Mouse (Mus musculus) forebrain, embryonic 11.5 days (tissue): Measurements from ENCODE around the gene Cd81. TPM values are rescaled to one million over a fixed set of nuclear protein-coding genes. Genes with fewer than 3 reads are reported as not detected.

Experiments
- ATAC-seq: fragments of 200-750 bp; cut with Nextera tagmentation; replicated peaks from 2 replicates; pipeline ENCODE4 v1.8.0; 2017; ENCODE audit warnings: moderate TSS enrichment; ENCODE audit not compliant: low FRiP score
- DNase-seq: peaks from one replicate; pipeline ENCODE4 v3.0.0-alpha.2; 2017; ENCODE audit warnings: low spot score
- H3K27ac ChIP-seq: fragments of 300-500 bp; sonication (generic); 2 replicates; pipeline ENCODE4 v1.5.1; 2014; ENCODE audit warnings: low read depth, low read length
- H3K27me3 ChIP-seq: fragments of 300-500 bp; sonication (generic); 2 replicates; pipeline ENCODE4 v1.6.1; 2014; ENCODE audit warnings: mild to moderate bottlenecking, low read length, mixed read lengths; ENCODE audit not compliant: control insufficient read depth, insufficient read depth
- H3K36me3 ChIP-seq: fragments of 300-500 bp; sonication (generic); 2 replicates; pipeline ENCODE4 v1.6.1; 2014; ENCODE audit warnings: mild to moderate bottlenecking, low read length, moderate library complexity, mixed read lengths; ENCODE audit not compliant: control insufficient read depth, insufficient read depth
- H3K4me1 ChIP-seq: fragments of 300-500 bp; sonication (generic); replicated peaks from 2 replicates; pipeline ENCODE4 v1.6.1; 2014; ENCODE audit warnings: low read length, mixed read lengths; ENCODE audit not compliant: control insufficient read depth, insufficient read depth
- H3K4me2 ChIP-seq: fragments of 300-500 bp; sonication (generic); 2 replicates; pipeline ENCODE4 v1.6.1; 2014; ENCODE audit warnings: low read depth, mild to moderate bottlenecking, low read length, moderate library complexity, mixed read lengths; ENCODE audit not compliant: severe bottlenecking
- H3K4me3 ChIP-seq: fragments of 300-500 bp; sonication (generic); 2 replicates; pipeline ENCODE4 v1.5.1; 2014; ENCODE audit warnings: low read depth, low read length
- H3K9ac ChIP-seq: fragments of 300-500 bp; sonication (generic); 2 replicates; pipeline ENCODE4 v1.6.1; 2014; ENCODE audit warnings: low read length
- H3K9me3 ChIP-seq: fragments of 300-500 bp; sonication (generic); 2 replicates; pipeline ENCODE4 v1.6.1; 2016; ENCODE audit warnings: low read length, mixed read lengths; ENCODE audit not compliant: control insufficient read depth
- WGBS: fragments of 180-500 bp; shearing (Covaris S2); extraction: QIAGEN DNeasy Blood & Tissue Kit; methylation state at CpG from one replicate; pipeline ENCODE4 v1.1.7; 2014; 5-methylcytosine and 5-hydroxymethylcytosine counted together
- polyA plus RNA-seq: library from polyadenylated mRNA; unstranded; fragments of >200 nt; fragmentation: Nextera tagmentation; extraction: Ambion mirVana; gene quantifications from 2 replicates; pipeline ENCODE4 v1.2.1, GENCODE M21; 2014

Cd81 gene
- polyA plus RNA-seq, 1 experiment from 2014 or later = 216 TPM

DNA sequence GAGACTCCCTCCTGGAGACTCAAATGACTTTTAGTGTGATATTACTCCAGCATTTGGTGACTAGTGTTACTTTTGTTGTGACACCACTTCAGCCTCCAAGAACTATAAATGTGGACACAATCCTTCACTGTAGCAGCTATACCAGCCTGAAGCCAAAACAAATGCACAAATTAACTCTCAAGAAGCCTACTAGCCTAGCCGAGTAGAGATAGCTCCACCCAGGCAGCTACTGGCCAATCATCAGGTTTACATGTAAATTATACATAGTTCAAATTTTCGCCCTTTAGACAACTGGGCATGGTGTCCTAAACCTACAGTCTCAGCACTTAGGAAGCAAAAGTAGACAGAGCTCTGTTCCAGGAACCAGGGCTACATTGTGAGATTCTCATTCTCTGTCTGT, 1.2 kb upstream of the Cd81 start:
- WGBS = 54% methylated on average over 2 of the region's 2 CpGs
- no peak overlapping the region for H3K4me2 ChIP-seq
- DNase-seq = no peak
- no peak overlapping the region for H3K4me3 ChIP-seq
- H3K9ac ChIP-seq = no peak overlapping the region
- no peak for ATAC-seq
- no peak overlapping the region for H3K27ac ChIP-seq
- no peaks in the 10 kb centered on the region for H3K36me3 ChIP-seq
- H3K27me3 ChIP-seq = no peaks in the 10 kb centered on the region
- H3K9me3 ChIP-seq = no peaks in the 10 kb centered on the region
- peaks cover 15% of the 10 kb centered on the region for H3K4me1 ChIP-seq

DNA sequence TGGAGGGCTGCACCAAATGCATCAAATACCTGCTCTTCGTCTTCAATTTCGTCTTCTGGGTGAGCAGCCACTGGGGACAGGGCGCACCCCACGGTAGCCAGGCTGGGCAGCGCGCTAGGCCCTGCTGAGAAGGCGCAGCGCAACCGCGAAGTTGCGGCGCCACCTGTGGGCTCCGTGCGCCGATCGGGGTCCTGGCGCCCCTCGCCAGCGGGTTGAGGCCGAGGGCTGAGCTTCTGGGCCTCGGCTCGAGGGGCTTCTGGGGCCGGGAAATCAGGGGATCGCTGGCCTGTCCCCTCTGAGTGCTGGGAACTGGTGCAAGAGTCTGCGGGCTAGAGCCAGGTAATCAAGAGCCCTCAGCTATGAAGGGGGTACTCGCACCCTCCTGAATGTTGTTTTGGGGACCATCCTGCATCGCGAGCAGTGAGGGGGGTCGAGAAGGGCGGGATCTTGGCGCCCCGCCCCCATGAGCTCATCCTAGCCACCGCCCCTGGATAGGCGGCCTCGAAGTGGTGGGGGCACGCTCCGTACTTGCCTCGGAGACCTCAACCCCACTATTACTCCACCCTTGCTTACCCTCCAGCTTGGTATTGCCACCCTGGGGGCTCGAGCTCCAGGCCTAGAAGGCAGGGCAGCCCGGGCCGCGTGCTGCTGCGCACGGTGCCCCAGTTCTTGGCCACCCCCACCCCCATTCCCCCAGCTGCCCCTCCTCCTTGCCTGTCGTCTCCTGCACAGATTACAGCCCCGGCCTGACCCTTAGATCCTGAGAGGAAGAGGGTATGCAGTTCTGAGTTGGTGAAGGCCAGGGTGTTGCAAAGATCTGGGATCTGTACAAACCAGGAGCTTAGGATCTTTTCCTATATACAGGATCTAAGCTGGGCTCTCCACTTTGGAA, 715 bp downstream of the Cd81 start:
- Histone ChIP-seq H3K4me1 (peaks cover 15% of the 10 kb centered on the region), H3K9me3 (no peaks in the 10 kb centered on the region), H3K4me3 (peak overlapping the region; percentile 64), H3K9ac (peak overlapping the region; percentile 82), H3K4me2 (peak overlapping the region; percentile 88), H3K27me3 (no peaks in the 10 kb centered on the region), H3K27ac (peak overlapping the region; percentile 20; the same call in 1 of the 2 replicates), H3K36me3 (no peaks in the 10 kb centered on the region)
- peak; percentile 79 for ATAC-seq
- WGBS = under 1% methylated on average over 43 of the region's 46 CpGs
- DNase-seq = peak; percentile 80

GRCm38 (mm10) chr7:143053961-143054611, 1.5 kb downstream of the Cd81 start:
- Histone ChIP-seq H3K9me3 (no peaks in the 10 kb centered on the region), H3K4me2 (peak overlapping the region; percentile 88), H3K27ac (no peak overlapping the region), H3K27me3 (no peaks in the 10 kb centered on the region), H3K9ac (peak overlapping the region; percentile 82), H3K4me3 (peak overlapping the region; percentile 64), H3K36me3 (no peaks in the 10 kb centered on the region), H3K4me1 (peaks cover 15% of the 10 kb centered on the region)
- no peak for ATAC-seq
- WGBS = 72% methylated on average over 11 of the region's 11 CpGs
- DNase-seq = no peak

- H3K4me3 ChIP-seq = peak overlapping the region; percentile 64
- 69% methylated on average over 3 of the region's 3 CpGs for WGBS
- H3K27me3 ChIP-seq = no peaks in the 10 kb centered on the region
- H3K4me1 ChIP-seq = peaks cover 15% of the 10 kb centered on the region
- no peak for DNase-seq
- peak overlapping the region; percentile 82 for H3K9ac ChIP-seq
- H3K4me2 ChIP-seq = peak overlapping the region; percentile 88; the same call in 1 of the 2 replicates
- no peaks in the 10 kb centered on the region for H3K9me3 ChIP-seq
- ATAC-seq = no peak
- no peak overlapping the region for H3K27ac ChIP-seq
- H3K36me3 ChIP-seq = no peaks in the 10 kb centered on the region
Measured at GRCm38 (mm10) chr7:143054612-143054965, 2.0 kb downstream of the Cd81 start.

GRCm38 (mm10) chr7:143055001-143055400, 2.5 kb downstream of the Cd81 start:
- H3K27me3 ChIP-seq = no peaks in the 10 kb centered on the region
- no peak for DNase-seq
- H3K4me2 ChIP-seq = peak overlapping the region; percentile 88; the same call in 1 of the 2 replicates
- H3K27ac ChIP-seq = no peak overlapping the region
- no peaks in the 10 kb centered on the region for H3K36me3 ChIP-seq
- H3K4me3 ChIP-seq = 0 out of 2 replicates have a peak overlapping the region, but pooled peaks have one; percentile 64
- peak overlapping the region; percentile 82 for H3K9ac ChIP-seq
- no peak for ATAC-seq
- peaks cover 15% of the 10 kb centered on the region for H3K4me1 ChIP-seq
- WGBS = 81% methylated on average over 3 of the region's 3 CpGs
- no peaks in the 10 kb centered on the region for H3K9me3 ChIP-seq

DNA sequence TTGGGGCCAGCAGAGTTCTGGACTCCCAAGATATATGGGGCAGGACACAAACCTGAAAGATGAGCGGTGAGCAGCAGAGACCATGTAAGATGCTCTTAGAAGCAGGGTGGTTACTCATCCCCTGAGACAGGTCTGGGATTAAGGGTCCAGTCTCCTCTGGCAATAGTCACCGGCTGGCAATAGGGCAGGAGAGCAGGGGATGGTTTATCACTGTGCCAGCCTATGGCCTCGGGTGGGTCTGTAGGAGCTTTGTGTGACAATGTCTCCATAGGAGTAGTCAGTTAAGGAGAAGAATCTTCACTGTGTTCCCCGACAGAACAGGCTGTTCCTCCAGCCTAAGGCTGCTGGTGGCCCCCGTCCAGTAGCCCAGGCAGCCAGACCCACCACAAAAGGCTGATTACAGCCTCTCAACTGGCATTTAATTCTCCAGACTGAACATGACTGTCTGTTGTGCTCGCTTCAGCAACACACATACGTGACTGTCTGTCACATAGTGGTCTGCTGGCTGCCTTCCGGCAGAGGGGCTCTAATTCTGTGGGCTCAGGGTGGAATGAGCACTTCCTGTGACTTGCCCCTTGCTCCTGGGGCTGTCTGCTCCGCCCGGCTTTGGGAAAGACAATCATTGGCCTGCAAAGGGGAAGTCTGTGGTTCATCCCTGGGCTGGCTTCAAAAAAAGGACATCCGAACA, 3.1 kb downstream of the Cd81 start:
- Histone ChIP-seq H3K4me1 (peaks cover 15% of the 10 kb centered on the region), H3K9ac (no peak overlapping the region), H3K9me3 (no peaks in the 10 kb centered on the region), H3K36me3 (no peaks in the 10 kb centered on the region), H3K27me3 (no peaks in the 10 kb centered on the region), H3K4me3 (no peak overlapping the region), H3K4me2 (0 out of 2 replicates have a peak overlapping the region, but pooled peaks have one; percentile 5), H3K27ac (no peak overlapping the region)
- no peak for ATAC-seq
- DNase-seq = no peak
- WGBS = 88% methylated on average over 11 of the region's 11 CpGs

GRCm38 (mm10) chr7:143057023-143057422, 4.5 kb downstream of the Cd81 start:
- no peak for DNase-seq
- 91% methylated on average over 5 of the region's 5 CpGs for WGBS
- H3K9ac ChIP-seq = no peak overlapping the region
- H3K27ac ChIP-seq = no peak overlapping the region
- no peaks in the 10 kb centered on the region; the same call in 1 of the 2 replicates for H3K36me3 ChIP-seq
- no peaks in the 10 kb centered on the region for H3K9me3 ChIP-seq
- H3K4me2 ChIP-seq = no peak overlapping the region
- peaks cover 15% of the 10 kb centered on the region for H3K4me1 ChIP-seq
- H3K27me3 ChIP-seq = no peaks in the 10 kb centered on the region
- ATAC-seq = no peak
- no peak overlapping the region for H3K4me3 ChIP-seq

- Histone ChIP-seq H3K9ac (no peak overlapping the region), H3K4me2 (no peak overlapping the region), H3K4me1 (peaks cover 15% of the 10 kb centered on the region), H3K9me3 (no peaks in the 10 kb centered on the region), H3K27me3 (no peaks in the 10 kb centered on the region), H3K36me3 (peaks cover 4% of the 10 kb centered on the region; the same call in 1 of the 2 replicates), H3K27ac (no peak overlapping the region), H3K4me3 (no peak overlapping the region)
- DNase-seq = no peak
- WGBS = 81% methylated on average over 9 of the region's 9 CpGs
- no peak for ATAC-seq
Measured at GRCm38 (mm10) chr7:143057667-143058220, 5.2 kb downstream of the Cd81 start.
